Mouse (Mus musculus) adrenal gland, postnatal 25 days (tissue): ENCODE measurements around the gene Adgrg3. TPM values are rescaled to one million over a fixed set of nuclear protein-coding genes. Genes with fewer than 3 reads are reported as not detected.
A peak's percentile ranks its signal among the peaks of the same experiment; 100 is the strongest.
"Not testable (repeated sequence)": the region's sequence is repeated elsewhere in the genome, so short reads cannot be mapped to it uniquely, and the experiment has no call there.

Experiments
- DNase-seq: peaks from one replicate; pipeline ENCODE4 v3.0.0; 2021; ENCODE audit warnings: mixed read lengths
- total RNA-seq: library from RNA; stranded (reverse); gene quantifications from 2 replicates; pipeline ENCODE4 v1.2.3, GENCODE M21; 2021

The Adgrg3 gene
- total RNA-seq, 1 experiment from 2014 or later, result 4.2 TPM

GRCm38 (mm10) chr8:95025421-95025820, 7.9 kb downstream of the Adgrg3 start:
- DNase-seq, result no peak

GRCm38 (mm10) chr8:95028391-95028790, 10.9 kb downstream of the Adgrg3 start:
- not testable (repeated sequence) for DNase-seq

- DNase-seq, result peak; percentile 17
These were observed 19.8 kb downstream of the Adgrg3 start for GRCm38 (mm10) chr8:95037106-95037925.

DNA sequence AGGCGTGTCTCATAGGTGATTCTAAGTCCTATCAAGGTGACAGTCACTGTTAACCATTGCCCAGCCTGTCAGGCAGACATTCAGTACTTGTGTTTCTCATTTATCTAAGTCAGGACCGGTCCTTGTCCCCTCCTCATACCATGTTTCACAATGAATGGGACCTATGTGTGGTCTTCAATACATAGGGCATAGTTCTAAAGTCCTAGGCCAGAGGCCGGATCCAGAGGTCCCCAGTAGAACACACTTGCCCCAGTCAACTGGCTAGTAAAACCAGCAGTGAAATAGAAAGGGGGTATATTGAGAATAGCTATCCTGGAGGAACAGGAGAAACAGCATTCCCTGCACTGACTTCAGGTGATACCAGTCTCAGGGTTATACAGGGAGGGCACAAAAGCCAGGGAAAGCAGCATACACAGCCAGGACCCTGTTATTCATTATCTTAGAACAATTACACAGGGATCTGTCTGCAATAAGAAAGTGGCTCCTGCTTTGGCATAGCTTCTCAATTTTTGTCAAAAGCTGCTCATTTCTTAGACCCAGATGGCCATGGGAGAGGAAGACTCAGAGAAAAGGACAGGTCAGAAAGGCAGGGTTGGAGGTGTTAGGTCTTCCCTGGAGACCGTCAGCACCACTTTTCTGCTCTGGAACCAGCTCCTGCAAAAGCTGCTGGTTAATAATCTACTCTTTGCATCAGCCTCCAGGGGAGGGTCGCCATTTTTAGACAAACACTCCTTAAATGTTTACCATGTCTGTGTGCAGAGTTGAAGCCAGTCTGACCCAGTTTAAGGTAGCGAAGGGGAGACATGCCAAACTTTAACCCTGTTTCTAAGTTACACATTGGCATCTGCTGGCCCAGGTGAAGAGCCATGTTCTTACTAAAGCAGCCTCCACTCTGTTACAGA, 24.6 kb downstream of the Adgrg3 start:
- DNase-seq, result no peak

GRCm38 (mm10) chr8:95044811-95045210, 27.3 kb downstream of the Adgrg3 start:
- no peak for DNase-seq

DNA sequence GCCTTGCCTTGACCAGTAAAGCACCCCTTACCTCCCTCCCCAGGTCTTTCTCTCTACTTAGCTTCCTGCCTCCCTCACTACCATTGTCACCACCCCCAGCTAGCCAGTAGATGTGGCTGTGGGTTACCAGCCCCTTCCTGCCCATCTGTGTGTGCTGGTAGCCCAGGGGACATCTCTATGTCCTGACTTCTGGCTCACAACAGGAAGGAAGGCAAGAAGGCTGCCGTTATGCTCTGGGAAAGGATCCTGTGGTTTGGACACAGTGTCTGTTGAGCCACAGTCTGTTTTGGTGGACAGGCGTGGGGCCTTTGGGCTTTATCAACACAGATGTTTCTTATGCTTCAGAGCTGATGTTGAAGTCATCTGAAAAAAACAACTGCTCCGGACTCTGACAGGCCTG, 29.5 kb downstream of the Adgrg3 start:
- no peak for DNase-seq

DNA sequence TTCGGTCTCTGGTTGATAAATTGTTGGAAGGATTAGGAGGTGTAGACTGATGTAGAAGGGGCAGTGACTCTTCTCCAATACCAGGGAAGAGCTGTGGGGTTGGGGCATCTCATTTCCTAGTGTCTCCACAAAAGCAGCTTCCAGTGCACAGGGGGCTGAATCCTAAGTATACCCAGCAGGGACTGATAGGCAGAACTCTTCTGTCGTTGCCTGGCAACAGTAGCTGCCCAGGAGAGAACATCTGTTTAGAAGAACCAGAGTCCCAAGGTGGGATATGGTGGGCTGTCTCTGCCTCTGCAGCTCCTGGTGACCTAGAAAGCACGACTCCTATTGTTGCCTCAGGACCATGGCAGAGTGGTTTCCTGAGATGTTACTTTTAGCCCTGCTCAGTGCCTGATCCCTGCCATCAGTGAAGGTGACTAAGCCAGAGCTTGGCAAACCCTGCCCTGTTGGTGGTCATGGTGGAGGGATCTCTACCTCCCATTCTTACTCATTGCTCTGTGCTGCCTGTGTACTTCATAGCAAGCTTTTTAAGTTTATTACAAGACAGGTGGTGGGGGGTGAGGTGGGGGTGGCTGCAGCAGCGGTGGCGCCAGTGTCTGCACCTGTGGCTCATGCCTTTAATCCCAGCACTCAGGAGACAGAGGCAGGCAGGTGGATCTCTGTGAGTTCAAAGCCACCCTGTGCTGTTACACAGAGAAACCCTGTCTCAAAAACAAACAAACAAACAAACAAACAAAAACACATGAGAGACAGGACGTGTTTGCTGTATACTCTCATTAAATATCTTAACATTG, 30.6 kb downstream of the Adgrg3 start:
- no peak for DNase-seq

- no peak for DNase-seq
These were observed 32.1 kb downstream of the Adgrg3 start for GRCm38 (mm10) chr8:95049636-95050035.

DNA sequence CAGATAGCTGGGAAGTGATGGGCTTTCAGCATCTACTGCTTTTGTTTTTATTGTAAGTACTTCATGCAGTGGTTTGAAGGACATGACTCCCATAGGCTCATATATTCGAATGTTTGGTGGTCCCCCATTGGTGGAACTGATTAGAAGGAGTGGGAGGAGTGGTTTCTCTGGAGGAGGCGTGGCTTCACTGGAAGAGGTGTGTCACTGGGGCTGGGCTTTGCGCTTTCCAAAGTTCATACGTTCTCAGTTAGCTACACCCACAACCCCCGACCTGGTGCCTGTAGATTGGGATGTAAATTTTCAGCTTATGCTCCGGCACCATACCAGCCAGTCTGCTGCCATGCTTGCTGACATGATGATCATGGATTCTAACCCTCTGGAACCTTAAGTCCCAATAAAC, 36.9 kb downstream of the Adgrg3 start:
- DNase-seq, result no peak

DNA sequence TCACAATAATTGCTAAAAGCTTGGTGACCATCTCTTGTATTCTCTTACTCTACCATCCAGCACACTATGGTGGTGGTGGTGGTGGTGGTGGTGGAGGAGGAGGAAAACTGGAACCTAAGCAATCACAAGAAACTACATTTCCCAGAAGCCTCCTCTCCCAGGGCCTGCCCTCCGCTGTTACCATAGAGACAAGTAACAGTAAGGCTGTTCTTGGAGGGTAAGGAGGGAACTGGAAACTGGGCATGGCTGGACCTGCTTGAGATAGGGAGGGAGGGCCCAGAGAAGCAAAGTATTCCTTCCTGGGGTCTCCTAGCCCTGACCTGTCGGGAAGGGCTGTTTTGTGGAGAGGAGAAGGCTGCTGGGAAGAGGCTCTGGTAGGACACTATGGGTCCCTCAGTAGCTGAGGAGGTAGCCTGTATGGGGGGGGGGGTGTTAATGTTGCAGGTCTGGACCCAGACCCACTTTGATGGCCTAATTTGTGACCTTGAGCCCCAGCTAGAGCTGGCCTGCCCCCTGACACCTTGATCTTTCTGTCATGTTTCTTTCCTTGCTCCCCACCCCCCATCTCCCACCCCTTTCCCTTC, 37.5 kb downstream of the Adgrg3 start, which contains the start of gene Drc7:
Drc7 (plus strand) TSS at position 177 of the 584 bp plus-strand sequence.
- DNase-seq, result no peak

DNA sequence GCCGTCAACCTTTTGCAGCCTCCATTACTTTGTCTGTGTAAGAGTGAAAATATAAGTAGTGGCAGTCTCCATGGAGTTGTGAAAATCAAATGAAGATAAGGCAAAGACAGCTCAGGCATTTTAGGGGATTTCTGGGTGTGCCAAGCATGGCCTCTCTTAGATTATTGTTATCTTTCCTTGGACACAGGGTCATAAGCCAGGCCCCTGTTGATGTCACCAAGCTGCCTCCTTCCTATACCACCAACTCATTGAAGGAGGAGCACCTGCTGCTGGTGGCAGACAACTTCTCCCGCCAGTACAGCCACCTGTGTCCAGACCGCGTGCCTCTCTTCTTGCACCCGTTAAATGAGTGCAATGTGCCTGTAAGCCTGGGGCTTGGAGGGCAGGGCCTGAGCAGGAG, 38.9 kb downstream of the Adgrg3 start:
- DNase-seq, result no peak

- no peak for DNase-seq
These were observed 41.2 kb downstream of the Adgrg3 start for GRCm38 (mm10) chr8:95058661-95059060.

DNA sequence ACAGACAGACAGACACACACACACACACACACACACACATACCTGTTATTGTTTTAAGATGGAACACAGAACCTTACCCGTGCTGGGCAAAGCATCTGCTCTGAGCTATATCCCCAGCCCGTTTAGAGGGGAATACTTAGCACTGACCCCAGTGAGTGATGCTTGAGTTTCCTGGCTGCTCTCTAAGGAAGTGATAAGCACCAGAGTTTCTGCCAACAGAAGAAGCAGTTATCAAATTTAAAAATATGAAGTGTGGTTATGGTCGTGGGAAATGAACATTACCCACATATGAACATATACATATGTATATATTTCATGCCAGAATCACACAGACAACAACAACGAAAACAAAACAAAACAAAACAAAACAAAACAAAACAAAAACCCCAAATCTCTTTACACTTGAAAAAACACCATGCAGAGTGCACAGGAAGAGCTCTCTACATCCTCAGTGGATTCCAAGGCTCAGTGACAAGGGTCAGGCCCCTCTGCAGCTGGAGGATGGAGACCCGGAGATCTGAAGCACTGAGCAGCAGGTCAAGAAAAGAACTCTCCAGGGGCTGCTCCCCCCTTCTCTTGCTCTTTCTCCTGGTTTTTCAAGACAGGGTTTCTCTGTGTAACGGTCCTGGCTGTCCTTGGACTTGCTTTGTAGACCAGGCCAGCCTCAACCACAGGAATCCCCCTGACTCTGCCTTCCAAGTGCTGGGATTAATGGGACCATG, 42.5 kb downstream of the Adgrg3 start:
- no peak for DNase-seq

- DNase-seq, result no peak
These were observed 47.0 kb downstream of the Adgrg3 start for GRCm38 (mm10) chr8:95064531-95064930.

DNA sequence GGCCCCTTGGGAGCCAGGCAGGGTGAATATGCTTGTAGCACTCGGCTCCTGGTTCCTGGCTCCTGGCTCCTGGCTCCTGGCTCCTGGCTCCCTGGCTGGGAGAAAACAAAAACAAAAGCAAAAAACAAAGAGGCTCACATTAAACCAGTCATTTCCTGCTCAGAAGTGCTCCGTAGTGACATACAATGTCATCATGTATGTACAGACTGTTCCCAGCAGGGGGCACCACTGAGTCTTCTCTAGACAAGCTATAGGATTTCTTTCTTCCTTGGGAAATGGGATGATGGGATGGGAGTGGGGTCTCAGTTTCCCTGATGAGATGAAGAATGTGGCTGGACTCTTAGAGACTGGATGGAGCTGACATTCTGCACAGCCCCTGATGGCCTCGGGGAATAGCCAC, 50.1 kb downstream of the Adgrg3 start:
- peak; percentile 77 for DNase-seq

- DNase-seq, result no peak
These were observed 58.0 kb downstream of the Adgrg3 start for GRCm38 (mm10) chr8:95075504-95075903.

GRCm38 (mm10) chr8:95076151-95076550, 58.7 kb downstream of the Adgrg3 start:
- DNase-seq, result no peak

DNA sequence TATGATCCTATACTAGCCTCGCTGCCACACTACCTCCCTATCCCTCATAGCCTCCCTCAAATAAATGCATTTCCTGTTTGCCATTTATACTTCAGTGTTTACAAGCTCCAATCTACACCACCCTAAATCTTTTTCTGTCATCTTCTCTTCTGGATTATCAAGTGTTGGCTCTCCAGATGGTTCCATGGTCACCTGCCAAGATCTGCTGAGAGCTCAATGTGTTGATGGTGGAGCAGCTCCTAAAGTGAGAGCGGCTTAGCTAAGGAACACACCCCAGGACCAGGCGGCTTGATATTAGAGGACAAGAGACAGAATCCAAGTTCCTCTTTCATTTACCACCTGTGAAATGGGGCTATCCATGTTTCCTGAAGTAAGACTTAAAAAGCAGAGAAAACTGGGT, 60.6 kb downstream of the Adgrg3 start:
- DNase-seq, result no peak

DNA sequence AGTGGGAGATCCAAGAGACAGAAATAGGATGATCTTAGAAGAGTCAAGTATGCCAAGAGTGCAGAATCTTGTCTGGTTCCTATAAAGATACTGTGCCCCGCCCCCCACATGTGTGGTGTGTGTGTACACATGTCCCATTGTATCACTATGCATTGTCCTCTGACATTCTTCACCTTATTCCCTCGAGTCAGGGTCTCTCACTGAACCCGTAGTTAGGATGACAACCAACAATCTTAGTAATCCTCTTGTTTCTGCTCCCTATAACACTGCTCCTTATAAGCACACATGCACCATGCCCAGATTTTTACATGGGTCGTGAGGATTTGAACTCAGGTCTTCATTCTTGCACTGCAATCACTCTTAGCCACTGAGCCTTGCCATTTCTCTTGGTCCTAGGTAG, 61.8 kb downstream of the Adgrg3 start:
- no peak for DNase-seq

- peak; percentile 93 for DNase-seq
These were observed 63.2 kb downstream of the Adgrg3 start, which contains the start of gene Katnb1 for GRCm38 (mm10) chr8:95080381-95081341. Gene Katnb1 (plus strand): TSS chr8:95081186.
